Mouse (Mus musculus) cerebellum, adult 11 months (tissue): ENCODE measurements around the gene Tmem30a.

Experiments used
- DNase-seq: peaks from one replicate; pipeline ENCODE4 v3.0.0; 2022

Tmem30a gene

DNA sequence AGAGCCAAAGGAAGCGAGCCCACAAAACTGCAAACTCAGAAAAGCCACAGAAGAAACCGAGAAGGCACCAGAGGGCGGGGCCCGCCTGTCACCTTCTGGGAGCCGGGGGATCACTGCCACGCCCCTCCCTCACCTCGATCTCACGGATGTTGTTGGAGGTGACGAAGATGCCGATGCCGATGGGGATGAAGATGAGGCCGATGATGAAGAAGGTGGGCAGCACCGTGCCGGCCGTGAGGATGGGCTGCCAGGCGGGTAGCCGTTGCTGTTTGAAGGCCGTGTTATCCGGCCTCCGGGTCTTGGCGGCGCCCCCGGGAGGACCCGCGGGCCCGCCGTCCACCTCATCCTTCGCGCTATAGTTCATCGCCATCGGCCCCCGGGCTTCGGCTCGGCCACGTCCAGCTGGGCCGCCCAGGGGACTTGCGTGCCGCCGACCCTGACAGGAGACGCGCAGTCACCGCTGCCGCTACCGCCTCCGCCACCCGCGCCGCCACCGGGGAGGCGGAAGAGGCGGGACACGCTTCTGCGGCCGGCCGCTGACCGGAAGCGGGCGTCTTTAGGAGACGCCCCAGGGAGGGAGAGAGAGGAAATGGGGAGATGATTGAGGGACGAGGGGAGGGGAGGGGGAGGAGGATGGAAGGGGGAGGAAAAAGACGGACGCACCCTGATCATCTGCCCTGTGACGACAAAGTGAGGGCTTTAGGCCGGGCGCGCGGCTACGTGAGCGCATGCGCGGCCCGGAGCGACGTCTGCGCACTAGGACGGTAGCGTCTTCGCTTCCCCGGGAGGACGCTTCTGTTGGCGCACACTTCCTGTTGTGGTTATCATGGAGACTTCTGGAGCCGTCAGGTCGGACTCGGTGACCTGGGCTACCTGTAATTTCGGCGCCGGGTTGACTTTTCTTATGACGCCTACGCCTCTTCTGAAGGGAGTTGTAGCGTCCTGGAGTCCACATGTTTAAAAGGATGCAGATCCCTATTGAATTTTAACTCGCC, at the start of gene Tmem30a:
Gene Tmem30a (minus strand): TSS at position 667 of the 995 bp plus-strand sequence.
- peak; percentile 95 for DNase-seq

DNA sequence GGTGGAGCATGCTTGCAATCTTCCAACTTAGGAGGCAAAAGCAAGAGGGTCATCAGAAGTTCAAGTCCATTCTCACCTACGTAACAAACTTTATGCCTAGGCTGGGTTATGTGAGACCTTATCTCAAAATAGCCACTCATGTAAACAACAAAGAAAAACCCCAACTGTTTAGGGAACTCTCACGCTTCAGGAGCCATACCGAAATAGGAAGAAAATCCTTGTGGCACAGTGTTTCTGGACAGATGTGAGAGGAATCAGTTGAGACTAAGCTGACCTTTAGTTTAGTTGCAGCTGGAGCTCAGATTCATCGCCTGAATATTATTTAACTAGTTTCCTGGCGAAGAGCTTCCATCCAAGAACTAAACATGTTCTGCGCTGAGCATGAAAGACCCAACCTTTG, 49.3 kb upstream of the Tmem30a start:
- DNase-seq: no peak

DNA sequence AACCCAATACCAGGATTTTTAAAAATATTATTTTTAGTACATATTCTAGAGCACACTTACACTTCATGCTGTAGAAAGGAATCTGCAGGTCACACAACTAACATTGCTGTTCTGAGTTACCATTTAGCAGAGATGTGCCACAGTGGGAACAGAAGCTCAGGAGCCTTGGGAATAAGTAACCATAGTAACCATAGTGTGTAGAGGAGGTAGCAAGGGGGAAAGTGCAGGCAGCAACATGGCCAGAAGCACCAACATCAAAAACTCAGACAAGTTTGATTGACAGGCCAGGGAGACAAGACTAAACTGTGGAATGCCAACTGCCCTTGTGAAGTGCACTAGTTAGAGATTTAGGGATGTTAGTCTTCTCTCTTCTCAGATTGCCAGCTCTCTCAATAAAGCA, 48.7 kb upstream of the Tmem30a start:
- DNase-seq: no peak

DNA sequence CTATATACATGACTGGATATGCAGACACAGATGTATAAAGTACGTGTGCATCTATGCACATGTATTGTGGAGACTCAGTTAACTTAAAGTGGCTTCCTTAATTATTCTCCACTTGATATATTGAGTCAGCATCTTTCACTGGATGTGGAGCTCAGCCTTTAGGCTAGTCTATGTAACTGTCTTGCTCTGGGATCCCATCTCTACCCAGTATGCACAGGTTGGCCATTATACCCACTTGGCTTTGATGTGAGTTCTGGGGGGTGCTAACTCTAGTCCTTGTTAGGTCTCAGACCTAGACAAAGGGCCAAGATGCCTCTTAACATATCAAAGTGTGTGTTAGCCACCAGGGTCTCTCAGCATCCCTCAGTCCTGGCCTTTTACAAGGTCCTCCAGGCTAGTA, 38.0 kb upstream of the Tmem30a start:
- DNase-seq: no peak

DNA sequence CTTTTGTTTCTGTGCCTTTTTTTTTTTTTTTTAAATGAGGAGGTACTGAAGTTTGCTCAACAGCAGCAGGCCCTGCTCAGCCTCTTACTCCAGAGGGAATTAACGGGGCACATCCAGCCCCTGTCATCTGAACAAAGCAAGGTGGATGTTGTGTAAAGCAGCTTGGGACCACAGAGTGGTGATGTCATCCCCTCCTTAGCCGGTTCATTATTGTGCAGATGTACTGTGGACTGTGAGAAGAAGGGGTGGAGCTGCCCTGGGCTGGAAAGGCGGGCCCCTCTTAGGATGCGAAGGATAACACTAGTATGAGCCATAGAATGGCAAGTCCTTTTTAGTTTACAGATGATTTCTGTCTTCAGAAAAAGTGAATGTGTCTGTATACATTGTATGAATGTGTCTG, 37.6 kb upstream of the Tmem30a start:
- DNase-seq: no peak

DNA sequence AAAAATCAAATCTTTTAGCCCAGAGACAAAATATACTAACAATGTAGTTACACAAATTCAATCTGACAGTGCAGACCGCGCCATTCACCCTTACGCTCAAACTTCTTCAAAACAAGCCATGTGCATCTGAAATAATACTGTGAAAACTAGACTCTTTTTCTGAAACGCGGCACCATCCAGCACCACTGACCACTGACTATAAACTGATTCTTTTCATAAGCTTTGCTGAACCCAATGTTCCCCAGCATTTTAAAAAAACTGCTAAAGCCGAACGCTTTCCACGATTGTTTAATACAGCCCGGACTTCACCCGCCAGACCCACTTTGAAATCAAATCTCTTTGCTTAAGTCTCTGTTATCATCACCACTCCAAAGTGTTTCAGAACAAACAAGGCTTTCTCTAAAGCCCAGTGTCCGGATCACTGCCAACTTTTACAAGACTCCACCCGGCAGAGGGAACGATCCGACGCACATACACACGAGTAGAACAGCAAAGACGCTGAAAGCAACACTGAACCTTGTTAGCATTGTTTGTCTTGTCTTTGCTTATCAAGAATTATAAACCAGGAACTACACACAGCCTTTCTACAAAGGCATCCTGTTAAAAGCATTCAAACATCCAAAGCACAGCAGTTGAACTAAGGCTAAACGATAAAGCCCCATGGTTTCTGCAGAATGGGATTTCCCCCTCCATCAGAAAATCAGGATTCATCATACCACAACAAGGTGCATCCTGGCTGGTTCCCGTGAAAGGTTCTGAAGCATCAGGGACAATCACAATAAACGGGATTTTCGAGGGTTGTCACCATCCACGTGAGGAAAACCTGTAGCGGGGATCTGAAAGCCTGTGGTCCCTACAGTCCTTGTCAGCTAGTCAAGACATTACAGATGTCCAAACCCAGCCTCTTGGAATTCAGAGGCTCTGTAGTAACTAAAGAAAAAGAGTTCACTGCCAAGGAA, 36.8 kb upstream of the Tmem30a start:
- no peak for DNase-seq

DNA sequence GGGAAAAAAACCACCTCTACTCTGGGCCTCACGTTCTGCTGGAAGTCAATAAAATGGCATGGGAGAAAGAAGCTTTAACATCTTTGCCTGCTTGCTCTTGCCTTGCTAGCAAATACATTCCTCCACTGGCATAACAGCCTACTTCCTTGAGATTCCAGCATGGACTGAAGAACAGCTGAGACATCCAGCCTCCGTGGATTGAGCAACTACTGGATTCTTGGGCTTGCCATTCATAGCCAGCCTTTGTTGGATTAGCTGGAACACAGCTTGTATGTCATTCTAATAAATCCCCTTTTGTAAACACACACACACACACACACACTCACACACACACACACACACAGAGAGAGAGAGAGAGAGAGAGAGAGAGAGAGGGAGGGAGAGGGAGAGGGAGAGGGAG, 33.8 kb upstream of the Tmem30a start:
- no peak for DNase-seq

DNA sequence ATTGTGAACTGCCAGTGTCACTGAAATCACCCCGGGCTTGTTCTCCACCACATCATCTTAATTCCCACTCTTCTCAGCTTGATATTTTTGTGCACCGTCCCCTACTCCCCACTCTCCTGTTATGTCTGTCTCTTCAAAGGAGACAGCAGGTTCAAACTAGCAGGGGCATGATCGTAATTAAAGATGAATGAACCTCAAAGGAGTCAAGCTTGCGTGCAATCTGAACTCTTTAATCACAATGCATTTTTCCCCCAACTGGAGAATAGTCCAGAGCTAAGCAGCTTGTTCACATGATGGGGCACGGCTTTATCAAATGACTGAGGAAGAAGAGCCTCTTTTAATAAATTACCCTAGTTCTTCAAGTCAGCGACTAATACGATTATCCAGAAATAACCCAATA, 32.2 kb upstream of the Tmem30a start:
- no peak for DNase-seq

DNA sequence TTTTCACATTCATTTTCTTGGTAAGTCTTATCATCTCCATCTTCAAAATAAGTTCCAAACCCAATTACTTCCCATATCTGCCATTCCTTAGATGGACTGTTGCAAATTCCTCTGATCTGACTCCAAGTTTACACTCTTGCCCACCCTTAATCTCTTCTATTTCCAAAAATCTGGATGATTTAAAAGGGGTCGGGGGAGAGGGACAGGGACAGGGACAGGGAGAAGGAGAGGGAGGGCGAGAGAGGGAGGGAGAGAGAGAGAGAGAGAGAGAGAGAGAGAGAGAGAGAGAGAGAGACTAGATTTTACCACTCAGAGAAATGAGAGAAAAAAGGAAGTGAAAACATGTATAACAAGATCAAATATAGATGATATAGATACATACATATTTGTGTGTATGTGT, 30.5 kb upstream of the Tmem30a start:
- DNase-seq: no peak

DNA sequence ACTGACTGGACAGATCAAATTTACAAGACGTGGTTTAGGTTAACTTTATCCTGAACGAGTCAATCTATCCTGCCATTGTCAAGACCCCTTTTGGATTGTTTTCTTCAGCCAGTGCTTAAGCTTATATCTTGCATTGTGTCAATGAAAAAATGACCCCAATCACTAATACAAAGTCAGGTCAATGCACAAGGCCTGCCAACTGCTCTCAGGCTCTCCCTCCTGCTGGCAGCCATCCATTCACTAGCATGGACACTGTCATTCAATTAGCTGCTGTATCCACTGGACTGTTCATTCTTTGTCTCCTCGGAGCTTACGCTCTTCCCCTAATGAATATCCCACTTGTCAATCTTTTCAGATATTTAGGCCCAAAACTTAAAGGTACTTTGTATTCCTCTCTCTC, 30.1 kb upstream of the Tmem30a start:
- no peak for DNase-seq

DNA sequence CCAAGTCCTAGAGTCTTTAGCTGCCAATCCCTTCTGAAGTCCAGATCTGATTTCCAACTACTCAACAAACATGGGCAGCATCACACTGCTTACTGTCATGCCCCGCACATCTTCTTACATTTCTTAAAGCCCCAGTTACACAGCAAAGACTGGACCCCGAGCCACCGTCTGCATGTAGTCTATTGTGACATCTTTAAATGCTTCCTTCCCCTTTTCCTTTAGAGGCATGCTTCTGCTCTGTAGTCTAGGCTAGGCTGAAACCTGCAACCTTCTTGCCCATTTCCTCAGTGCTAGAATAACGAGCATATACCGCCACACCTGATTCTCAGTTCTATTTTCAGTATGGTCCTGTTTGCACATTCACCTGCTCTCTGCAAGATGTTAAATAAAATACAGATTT, 23.2 kb upstream of the Tmem30a start:
- DNase-seq: no peak

DNA sequence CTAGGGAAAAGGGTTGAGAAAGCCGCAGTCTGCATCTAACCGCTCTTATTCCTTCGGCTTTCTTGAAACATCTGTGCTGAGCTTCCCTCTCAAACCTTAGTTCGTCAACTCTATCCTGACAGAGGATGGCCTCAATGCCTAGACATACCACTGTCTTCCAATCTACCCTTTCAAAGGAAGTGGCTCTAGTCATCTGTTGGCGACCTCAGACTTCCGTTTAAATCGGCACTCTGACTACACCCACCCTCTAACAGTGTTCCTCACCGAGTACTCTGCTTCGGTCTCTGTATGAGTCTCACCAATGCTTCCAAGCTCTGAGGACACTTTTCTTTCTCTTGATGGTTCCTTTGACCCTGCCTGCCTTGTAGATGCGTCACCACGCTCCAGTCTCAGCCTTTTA, 22.7 kb upstream of the Tmem30a start:
- DNase-seq: no peak

DNA sequence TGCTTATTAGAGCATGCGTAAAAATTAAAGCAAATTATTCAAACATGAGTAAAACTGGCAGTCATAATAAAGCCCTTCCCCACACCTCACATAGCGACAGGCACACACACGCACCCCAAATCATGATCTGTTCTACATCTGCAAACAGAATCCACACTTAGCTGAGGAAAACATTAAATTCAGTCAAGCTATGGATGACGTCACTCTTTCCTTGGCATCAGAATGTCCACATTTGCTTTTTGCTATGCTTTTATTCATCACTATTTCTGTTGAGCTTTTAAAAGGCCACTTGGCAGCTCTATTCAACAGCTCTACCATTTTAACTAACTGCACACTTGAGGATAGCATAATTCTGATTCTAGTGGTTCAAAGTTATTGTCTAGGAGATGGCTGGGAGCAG, 21.3 kb upstream of the Tmem30a start:
- DNase-seq: no peak

DNA sequence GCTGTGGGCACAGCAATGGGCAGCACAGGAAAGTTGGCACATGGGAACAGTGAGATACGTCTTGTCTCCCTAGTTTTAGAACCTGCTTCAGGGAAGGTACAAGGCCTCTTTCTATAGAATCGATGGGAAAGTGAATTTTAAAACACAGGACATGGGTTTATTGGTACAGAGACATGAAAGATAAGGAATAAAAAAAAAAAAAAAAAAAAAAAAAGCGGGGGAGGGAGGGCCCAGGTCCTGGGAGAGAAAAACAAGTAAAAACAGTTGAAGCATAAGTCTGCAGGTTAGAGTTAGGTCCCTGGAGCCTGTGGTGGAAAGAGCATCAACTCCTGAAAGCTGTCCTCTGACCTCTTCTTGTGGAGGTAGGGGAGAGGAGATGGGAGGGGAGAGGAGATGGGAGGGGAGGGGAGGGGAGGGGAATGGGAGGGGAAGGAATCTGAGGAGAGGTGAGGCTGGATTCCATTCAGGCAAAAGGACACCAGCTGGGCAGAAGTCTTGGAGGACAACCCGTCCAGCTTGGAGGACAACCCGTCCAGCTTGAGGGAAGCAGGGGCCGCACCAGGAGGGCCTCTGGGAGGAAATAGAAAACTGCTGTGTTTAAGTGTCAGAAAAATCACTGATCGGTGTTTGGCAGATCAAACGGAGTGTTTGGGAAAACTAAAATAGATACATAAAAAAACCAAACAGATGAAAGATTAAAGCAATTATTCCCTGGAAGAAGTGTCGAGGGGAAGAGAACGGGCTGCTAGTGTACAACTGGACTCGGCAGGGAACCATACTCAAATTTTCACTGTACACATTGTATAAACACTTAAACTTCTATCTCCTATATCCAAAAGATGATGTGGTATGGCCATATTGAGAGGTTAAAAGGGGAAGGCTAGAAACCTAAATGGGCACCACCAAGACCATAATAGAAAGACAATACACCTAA, 17.9 kb upstream of the Tmem30a start:
- no peak for DNase-seq

DNA sequence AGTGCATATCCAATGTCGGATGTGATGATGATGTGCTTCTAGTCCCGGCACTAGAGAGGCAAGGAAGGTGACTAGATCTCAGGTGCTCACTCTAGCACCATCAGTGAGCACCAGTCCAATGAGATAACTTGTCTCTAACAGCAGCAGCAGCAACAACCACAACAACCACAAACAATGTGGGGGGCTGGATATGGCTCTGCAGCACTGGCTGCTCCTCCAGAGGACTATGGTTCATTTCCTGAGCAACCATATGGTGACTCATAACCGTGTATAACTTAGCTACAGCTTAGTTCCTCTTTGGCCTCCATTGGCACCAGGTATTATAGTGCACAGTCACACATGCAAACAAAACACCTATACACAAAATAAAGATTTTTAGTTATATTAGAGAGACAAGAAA, 17.2 kb upstream of the Tmem30a start:
- no peak for DNase-seq

DNA sequence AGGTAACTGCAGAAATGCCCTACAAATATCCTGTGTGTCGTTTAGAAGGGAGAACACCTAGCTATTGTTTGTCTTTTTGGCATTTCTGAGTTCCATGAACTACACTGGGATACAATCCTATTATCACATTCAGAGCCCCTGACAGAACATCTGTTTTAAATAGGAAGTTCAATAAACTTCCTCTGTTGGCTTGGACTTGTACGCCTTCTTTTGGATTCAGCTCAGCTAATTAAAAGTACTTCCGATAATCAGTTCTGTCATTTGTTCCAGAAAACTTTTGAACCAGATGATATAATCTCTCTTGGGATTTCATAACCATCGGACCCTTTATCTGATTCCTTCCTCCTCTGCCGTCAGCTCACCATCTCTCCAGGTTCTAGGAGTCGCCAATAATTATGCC, 16.1 kb upstream of the Tmem30a start:
- no peak for DNase-seq

DNA sequence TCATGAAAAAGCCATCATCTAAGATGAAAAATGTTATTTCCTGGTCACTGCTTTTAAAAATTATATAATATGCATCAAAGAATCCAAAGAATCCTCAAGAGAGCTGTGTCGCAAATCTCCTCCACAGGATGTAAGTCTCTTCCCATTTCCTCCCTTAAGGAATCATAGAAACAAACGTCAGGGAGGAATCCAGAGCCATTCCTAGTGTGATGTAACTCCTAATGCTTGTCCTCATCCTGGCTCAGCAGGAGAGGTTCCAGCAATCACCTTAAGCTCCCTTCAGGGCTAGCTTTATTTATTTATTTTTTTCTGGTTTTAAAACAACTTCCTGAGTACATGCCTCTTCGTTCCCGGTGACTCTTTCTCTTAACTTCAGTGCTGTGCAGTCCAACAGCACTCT, 13.9 kb upstream of the Tmem30a start:
- no peak for DNase-seq

DNA sequence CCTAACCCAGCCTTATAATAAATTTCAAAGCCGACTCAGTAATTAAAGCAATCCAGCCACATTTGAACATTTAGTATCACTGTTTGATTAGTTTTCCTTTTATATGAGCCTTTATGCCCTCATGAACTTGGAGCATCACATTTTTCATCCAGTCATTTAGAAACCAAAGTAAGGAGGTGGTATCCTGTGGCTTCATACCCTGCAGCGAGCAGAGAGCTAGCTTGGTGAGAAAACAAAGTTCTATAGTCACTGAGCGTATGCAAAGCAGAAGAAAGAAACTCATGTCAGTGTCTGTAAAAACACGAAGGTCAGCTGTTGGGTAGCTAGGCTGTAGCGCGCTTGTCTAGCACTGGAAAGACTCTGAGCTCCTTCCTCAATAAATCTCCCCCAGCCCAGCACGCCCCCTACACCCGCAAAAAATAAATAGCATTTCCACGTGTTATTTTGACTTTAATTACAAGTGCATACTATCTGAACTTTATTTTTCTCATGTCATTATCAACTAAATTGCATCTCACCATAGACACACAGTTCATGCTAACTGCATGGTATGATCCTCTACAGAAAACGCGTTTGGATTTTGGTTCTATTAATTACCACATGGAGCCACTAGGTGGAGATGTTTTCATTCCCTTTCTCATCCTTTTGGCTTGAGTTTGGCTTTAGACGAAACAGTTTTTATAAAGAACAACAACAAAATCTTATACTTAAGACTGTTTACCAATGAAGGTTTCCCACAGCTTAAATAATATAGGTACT, 13.2 kb upstream of the Tmem30a start:
- DNase-seq: no peak

DNA sequence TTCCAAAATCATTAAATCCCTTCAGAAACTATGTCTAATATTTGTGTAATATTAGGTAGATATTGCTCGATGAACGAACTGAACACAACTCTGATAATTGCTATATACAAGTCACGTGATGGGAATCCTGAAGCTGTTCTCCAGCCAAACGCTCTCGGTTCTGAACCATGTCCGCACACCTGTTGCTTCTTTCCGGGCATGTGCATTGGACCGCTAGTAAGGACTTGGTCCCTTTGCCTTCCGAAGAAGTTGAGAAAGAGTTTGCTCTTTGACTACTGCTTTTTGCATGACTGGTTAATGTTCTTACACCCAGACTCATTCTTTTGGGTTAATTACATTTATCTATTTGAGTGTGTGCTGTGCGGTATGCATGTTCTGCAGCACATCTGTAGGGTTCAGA, 12.1 kb upstream of the Tmem30a start:
- DNase-seq: no peak

DNA sequence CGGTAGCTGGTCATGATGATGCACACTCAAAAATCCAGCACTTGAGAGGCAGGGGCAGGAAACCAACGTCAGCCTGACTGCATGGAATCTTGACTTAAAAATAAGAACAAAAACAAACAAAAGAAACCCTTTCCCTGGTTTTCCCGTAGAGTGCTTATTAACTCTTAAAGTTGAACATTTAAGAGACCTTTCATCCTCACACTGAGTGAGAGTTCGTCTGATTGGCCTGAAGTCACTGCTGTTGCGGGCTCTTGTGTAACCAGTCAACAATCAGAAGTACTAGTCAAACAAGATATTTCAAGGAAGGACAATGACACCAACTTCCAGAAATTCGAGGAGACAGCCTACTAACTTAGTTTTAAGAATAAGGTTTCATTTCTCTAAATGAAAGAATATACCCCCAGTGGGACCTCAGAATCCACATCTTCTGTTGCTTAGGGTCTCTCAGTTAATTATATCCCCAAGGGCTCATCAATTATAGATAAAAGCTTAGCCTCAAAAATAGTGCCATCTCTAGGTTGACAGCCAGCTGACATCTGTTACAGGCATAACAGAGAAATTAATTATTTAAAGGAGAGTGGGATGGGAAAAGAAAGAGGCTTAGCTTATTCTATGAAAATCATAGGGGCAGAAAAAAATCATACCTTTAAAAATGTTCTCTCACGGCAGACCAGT, 3.3 kb upstream of the Tmem30a start:
- no peak for DNase-seq

DNA sequence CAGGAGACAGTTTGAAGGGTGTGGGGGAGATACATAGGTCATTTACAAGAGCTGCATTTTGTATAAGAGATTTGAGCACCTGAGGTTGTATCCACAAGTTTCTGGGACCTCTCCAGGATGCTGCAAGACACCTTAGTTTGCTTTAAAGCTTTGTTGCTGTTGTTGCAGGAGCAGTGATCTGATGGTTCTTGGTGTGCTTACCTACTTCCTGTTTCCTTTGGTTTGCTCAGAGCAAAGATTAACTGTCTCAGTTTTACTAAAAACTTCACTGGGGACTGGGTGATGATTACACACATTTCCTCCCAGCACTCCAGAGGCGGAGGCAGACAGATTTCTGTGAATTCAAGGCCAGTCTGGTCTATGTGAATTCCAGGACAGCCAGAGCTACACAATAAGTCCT, 1.8 kb upstream of the Tmem30a start:
- DNase-seq: no peak

DNA sequence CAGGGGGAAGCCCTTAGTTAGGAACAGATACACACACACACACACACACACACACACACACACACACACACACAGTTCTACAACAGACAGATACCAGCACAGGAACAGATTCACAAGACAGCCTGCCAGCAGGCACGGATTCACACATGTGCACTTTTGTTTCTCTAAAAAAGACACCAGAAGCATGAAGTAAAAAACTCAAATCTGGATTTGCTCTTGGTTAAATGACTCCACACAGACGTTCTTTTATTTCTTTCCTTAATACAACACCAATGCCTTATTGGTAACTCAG, 7.6 kb downstream of the Tmem30a start:
- no peak for DNase-seq
